Mouse (Mus musculus) bone marrow, adult 2 months (tissue): ENCODE measurements at regions not wholly inside any gene's neighbourhood (a gene's known extent, or its start where the extent isn't known, plus 50 kb on each side); places are given as distances from the start of the nearest gene placed in this dataset.

Experiments used
- CTCF ChIP-seq: fragments of 200-500 bp; IDR thresholded peaks from 2 replicates; pipeline ENCODE4 v1.5.1; 2011; ENCODE audit warnings: low read length, control low read depth; ENCODE audit not compliant: control insufficient read depth, insufficient read depth
- POLR2A ChIP-seq: fragments of 200-500 bp; IDR thresholded peaks from 2 replicates; pipeline ENCODE4 v1.6.1; 2011; ENCODE audit warnings: low read depth, mild to moderate bottlenecking, control low read depth, low read length, borderline replicate concordance; ENCODE audit not compliant: control insufficient read depth

DNA sequence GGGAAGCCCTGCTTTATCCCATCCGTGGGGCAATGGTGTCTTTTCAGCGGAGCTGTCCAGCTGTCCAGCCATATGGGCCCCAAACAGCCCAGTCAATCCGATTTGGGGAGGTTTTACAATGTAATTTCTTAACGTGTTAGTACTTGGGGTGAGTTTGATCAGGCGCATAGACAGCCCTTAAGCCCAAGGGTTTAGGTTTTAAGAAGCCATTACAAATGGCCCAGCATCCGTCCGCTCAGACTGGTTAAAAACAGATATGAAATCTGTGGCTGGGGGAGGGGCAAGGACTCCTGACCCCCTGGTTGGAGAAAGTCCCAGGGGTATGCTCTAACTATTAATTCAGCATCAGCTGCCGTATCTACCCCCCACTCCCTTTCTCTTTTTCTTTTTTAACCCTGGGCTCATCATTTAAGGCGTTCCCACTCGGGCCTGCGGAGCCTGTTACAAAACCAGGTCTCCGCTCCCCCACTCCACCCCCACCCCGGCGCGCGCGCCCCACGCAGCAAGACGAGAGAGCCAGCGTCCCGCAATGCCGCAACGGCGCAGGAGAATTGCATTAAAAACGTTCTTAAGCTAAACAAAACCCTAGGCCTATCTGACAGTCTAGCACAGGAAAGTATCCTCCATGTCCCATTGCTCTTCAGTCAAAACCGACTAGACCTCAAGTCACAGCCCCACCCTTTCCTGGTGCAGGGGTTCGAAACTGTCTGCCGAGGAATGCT, 481.5 kb downstream of the Prss52 start:
- TF ChIP-seq POLR2A (no peak), CTCF (no peak)
